Mouse (Mus musculus) urinary bladder, postnatal 4 days (tissue): Measurements from ENCODE around the gene Rsbn1l.

Experiments
- DNase-seq, 2 experiments: peaks; one replicate each; pipeline ENCODE4 v3.0.0; 2021 to 2022; ENCODE audit warnings: low spot score in 2 of 2

The Rsbn1l gene

GRCm38 (mm10) chr5:20904647-20905046 lies 51.6 kb downstream of the Rsbn1l start:
- DNase-seq = no peak

DNA sequence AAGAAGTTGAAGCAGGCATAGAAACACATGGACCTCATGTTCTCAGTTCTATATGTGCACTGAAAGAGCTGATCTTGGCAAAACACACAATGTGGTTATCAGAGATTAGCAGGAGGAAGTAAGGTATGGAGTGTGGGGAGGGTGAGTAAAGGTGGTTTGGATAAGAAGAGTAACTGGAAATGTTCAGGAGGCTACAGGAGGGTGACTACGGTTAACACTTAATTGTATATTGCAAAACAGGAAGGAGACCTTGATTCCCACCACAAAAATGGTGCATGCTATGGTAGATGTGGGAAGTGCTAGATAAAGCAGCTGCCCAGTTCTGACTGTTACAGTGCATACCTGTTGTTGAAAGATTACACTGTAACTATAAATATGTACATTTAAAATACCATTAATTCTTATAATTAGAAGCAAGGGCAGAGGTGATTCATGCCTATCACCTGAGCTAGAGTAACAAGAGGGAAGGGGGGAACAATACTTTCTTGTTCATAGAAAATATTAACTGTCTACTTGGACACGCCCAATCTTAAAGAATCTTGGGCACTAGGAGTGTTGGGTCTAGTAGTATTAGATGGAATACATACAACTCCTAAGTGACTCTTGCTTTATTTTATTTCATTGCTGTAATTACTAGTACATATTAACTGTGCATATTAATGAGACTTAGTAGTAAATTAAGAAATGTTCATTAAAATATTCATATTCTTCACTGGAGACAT lies 58.6 kb downstream of the Rsbn1l start:
- no peak for DNase-seq

DNA sequence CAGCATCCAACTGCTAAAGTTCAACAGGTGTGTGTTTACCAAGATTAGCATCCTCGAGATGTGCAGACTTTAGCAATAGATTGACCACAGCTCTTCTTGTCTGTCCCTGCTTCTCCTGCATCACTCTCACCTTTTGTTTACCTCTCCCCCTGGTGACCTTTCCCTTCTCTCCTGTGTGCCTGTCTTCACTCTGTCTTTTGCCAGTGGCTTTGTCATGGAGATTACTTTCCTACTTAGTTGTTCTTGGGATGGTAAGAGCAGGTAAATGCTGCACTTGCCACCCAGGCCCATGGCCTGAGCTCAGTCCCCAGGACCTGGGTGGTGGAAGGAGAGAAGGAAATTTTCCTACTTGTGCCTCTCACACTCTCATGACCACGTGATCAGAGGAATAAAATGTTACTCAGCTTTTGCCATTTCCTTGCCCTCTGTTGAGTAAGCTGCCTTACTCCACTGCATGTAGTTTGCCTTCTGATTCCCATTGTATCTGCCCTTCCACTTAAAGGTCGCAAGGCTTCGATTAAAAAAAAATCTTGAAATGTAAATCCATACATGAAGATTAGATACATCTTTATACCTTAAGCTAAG lies 72.1 kb downstream of the Rsbn1l start:
- DNase-seq = no peak

GRCm38 (mm10) chr5:20881915-20882800 lies 74.0 kb downstream of the Rsbn1l start, which contains the start of the genes Phtf2 and Tmem60:
Phtf2 (minus strand) TSS chr5:20882124.
Tmem60 (plus strand) TSS chr5:20882191.
- DNase-seq = peak; percentile 98 to 99

DNA sequence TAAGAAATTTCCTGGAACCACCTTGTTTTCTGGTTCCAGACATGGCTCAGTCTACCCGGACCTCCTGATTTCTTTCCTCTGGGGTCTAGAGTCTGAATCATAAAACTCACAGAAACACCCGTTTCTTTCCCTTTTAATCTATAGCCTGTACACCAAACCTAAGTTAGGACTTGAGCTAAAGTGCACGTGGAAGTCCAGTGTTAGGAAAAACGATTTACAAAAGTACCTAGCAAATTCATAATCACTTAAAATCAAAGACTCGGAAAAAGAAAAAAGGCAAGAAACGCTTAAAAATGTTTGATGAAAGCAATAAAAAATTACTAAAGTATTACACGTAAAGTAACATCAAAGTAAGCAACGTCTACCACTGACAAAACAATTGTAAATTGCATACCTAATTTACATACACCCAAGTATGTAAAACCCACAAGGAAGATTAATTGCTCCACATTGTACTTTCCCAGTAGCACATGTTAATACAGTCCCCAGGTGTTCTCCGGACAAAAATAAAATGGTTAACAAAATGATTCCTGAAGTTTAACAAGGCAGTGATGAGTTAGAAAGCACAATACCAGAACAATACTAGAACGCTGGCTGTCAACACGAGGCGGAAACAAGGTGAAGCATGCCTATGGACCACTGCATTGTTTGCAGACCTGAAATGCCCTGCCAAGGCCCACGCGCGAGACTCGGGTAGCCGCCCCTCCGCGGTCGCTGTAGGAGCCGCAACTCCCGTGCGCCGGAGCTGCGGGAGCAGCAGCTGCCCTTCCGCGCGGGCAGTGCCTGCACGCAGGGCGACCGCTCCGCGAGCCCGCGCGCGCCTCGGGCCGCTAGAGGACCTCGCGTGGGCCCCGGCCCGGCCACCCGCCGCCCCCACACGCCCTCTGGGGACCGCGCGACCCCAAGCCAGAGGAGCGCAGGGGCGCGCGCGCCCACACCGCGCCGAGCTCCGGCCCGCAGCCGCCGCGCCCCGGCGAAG lies 75.1 kb downstream of the Rsbn1l start:
- peak; percentile 41 to 63 for DNase-seq

DNA sequence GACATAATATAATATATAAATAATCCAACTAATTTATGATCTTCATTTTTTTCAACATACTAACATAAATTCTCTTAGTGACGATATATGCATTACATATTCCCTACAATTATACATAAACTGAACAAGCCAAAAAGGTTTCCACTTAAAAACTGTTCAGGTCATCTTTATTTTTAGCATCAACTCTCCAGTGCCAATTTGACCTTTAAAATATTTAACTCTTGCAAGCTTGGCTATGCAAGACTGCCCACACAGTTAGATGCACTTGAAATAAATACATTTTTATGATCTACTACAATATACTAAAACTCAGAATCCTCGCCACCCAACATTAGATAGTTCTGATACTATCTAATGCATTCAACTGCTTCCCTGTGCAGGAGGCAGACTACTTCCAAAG lies 75.8 kb downstream of the Rsbn1l start:
- no peak for DNase-seq

DNA sequence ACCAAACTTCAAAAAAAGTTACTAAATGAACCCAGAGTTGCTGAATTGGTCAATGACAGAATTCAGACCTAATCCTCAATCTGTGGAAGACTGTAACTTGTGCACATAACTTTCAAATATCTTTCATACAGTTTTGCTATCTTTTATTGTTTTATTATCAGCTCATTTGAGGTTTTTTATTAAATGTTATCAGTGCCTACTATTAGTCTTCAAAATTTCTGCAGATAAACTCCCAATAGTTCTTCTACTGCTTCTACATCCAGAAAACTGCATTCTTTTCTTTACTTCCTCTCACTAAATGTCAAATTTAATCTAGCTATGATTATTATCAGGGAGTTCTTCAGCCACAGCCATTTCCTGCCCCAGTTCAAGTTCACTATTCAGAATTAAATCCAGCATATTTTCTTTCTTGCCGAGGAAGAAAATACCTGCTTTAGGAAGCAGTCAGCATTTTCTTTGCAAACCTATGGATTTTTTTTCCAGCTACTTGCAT lies 79.2 kb downstream of the Rsbn1l start:
- no peak for DNase-seq

DNA sequence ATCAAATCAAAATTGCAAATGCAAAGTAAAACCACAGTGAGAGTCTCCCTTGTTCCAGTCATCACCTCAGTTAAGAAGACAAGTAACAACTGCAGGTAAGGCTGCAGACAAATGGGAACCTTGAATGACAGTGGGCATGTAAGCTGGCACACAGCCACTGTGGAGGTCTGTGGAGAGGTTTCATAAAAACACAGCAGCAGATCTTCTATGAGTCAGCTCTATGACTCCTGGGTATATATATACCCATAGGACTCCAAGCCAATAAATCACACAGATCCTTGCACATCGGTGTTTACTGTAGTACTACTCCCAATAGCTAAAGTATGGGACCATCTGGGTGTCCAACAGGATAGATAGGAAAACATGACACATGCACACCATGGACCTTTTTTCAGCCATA lies 83.1 kb downstream of the Rsbn1l start:
- no peak for DNase-seq

- no peak for DNase-seq
These were observed 90.9 kb downstream of the Rsbn1l start for GRCm38 (mm10) chr5:20865193-20865755.

DNA sequence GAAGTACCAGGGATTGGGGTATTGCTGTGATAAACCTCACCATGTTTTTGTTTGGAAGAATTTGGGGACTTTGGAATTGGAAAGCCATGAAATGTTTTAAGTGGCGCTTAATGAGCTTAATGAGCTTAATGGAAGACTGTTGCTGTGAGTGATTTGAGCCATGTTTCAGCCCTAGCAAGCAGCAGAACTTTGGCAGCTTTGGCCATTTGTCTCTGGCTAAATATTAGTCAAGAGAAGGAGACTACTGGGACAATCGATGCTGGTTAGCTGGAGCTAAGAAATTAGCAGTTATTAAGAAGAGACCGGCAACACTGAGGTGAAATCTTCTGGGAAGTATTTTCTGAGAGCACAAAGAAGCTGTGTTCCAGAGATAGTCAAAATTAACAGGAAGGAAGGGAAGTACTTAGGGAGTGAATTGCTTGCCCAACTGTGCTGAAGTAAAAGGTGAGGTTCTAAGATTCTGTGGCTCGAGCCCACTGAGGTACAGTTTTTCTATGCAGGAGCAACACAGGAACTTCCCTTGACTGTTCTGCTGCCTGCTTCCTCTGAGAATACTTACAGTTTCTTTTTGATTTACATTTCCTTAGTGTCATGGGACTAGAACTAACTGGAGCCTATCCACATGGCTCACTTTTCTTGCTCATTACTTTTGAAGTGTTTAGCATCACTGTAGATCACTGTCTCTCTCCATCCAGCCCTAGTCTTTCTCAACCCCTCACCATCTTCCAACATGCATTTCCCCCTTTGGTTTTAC lies 91.8 kb downstream of the Rsbn1l start:
- no peak for DNase-seq

GRCm38 (mm10) chr5:20861901-20862300 lies 94.3 kb downstream of the Rsbn1l start:
- DNase-seq = no peak

GRCm38 (mm10) chr5:20860565-20860964 lies 95.6 kb downstream of the Rsbn1l start:
- DNase-seq = no peak

DNA sequence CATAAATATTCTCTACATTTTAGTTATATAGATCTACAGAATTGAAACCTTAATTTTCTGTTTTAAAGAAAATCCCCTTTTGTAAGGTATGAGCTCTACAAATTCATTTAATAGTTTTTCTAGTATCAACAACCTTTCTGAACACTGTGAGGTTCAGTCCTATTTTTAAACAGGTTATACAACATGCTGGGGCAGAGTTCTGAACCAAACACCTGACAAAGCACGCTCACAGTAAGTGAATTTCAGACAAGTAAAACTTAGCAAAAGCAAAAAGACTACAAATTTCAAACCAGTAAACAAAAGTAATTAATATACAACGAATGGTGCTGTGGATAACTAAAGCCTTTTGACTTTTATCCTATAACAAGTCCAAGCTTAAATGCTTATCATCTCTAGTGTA lies 97.8 kb downstream of the Rsbn1l start:
- DNase-seq = no peak

GRCm38 (mm10) chr5:20855066-20855465 lies 101.1 kb downstream of the Rsbn1l start:
- no peak for DNase-seq

DNA sequence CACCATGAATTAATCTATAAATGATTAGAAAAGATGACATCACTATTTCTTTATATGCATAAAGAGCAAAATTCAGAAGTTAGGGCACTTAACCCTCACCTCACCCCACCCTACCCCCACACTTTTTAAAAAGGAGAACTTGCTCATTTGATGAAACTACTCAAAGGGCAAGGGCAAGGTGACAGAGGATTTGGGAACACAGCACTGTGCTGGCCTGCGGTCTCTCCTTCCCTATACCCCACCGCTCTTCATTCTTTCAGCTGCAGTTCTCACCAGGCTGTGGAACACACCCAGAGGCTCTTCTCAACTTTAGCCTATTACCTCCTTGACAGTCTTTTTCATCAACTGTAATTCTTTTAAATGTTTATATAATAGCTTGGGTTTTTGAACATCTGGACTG lies 109.2 kb downstream of the Rsbn1l start:
- DNase-seq = no peak

- no peak for DNase-seq
These were observed 112.4 kb downstream of the Rsbn1l start for GRCm38 (mm10) chr5:20843816-20844215.

DNA sequence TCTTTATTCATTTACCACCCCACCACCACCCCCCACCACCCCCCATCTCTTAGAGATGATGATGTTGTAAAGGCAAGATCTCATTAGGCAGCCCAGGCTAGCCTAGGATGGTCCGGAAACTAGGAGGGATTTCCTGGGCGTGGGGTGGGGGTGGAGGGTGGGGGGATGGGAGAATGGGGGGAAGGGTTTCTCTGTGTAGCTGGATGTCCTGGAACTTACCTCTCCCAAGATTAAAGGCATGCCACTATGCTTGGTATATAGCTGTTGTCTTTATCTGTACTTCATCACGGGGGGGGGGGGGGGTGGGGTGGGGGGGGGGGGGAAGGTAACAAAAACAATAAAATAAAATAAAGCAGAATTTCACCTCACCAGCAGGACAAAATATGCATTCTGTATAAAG lies 112.8 kb downstream of the Rsbn1l start:
- DNase-seq = no peak
